Mouse (Mus musculus): ENCODE measurements at regions not wholly inside any gene's neighbourhood (a gene's known extent, or its start where the extent isn't known, plus 50 kb on each side); places are given as distances from the start of the nearest gene placed in this dataset.

DNA sequence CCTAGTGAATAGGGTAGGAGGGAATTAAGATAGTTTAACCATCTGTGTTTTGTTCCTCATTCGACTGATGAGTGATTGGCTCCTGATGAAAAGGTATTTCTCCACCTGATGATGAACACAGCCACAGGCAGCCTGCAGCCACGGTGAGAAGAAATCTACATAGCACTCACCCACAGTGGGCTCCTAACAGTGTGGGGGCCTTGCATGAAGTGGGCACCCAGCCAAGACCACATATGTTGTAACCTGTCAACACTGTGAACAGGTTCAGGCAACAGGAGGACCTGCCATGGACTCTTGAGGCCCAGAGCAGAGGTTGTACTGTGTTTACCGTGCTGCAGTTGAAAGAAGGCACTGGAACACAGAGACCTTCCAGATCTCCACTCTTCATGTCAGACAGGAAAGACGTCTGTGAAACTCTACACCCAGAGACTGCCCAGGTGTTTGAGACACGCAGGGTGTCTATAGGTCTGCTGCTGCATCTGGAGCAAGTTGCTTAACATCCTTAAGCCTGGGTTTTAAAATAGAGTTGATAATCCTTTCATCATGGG, 251.8 kb downstream of the Gm826 start:
- Histone ChIP-seq H3K4me1 (ENCODE audit: control insufficient read depth, insufficient read depth, low read length) (no peaks in the 10 kb centered on the region), H3K4me3 (ENCODE audit: insufficient read depth, low read length) (no peak overlapping the region), H3K27ac (ENCODE audit: insufficient read depth, low read length) (no peak overlapping the region)
- no peak for TF ChIP-seq CTCF (IDR thresholded peaks at IDR 0.05; ENCODE audit: borderline replicate concordance, insufficient read depth, low read length)
- no peak for TF ChIP-seq POLR2A (IDR thresholded peaks at IDR 0.05; ENCODE audit: low read depth, low read length)

GRCm38 (mm10) chr2:160075694-160076093, 258.3 kb downstream of the Gm826 start:
- Histone ChIP-seq H3K27ac (ENCODE audit: insufficient read depth, low read length) (peak overlapping the region; percentile 73), H3K4me3 (ENCODE audit: insufficient read depth, low read length) (no peak overlapping the region), H3K4me1 (ENCODE audit: control insufficient read depth, insufficient read depth, low read length) (peaks cover 3% of the 10 kb centered on the region; the same call in 1 of the 2 replicates)
- no peak for TF ChIP-seq CTCF (IDR thresholded peaks at IDR 0.05; ENCODE audit: borderline replicate concordance, insufficient read depth, low read length)
- no peak for TF ChIP-seq POLR2A (IDR thresholded peaks at IDR 0.05; ENCODE audit: low read depth, low read length)

DNA sequence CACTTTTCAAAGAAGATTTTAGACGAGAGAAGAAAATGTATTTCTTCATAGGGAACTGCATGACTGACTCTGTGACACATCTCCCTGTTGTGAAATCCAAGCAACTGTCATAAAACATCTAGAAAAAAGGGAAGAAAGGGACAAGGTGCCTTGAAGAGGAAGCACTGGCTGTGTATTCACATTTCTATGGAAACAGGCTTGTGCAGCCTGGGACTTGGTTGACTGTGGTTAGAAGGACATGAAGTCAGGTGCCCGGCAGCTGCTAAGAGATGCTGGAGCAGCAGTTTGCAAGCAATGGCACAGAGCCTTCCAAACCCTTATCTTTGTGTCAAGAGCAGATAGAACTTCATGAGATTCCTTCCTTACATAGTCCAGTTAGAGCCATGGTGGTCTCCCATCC, 263.5 kb downstream of the Gm826 start:
- Histone ChIP-seq H3K4me1 (ENCODE audit: control insufficient read depth, insufficient read depth, low read length) (no peaks in the 10 kb centered on the region; the same call in none of the 2 replicates), H3K27ac (ENCODE audit: insufficient read depth, low read length) (no peak overlapping the region), H3K4me3 (ENCODE audit: insufficient read depth, low read length) (no peak overlapping the region)
- TF ChIP-seq POLR2A (IDR thresholded peaks at IDR 0.05; ENCODE audit: low read depth, low read length) (no peak), CTCF (IDR thresholded peaks at IDR 0.05; ENCODE audit: borderline replicate concordance, insufficient read depth, low read length) (no peak)

DNA sequence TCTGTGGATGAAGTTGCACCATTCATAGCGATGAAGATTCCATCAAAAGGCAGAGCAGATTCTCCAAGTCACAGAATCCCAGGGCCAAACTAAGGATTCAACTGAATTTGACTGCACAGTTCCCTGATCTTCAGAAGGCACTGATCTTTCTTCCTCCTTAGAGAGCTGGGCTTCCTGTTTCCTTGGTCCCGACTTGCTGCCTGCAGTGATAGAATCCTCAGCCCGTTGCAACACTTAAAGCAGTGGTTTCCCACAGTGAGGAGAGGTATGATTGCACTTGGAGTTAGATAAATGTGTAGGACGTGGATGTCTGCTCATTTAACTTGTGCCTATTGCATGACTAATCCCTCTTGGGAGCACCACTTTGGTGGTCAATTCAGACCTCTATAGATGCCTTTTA, 265.2 kb downstream of the Gm826 start:
- Histone ChIP-seq H3K4me1 (ENCODE audit: control insufficient read depth, insufficient read depth, low read length) (no peaks in the 10 kb centered on the region; the same call in none of the 2 replicates), H3K4me3 (ENCODE audit: insufficient read depth, low read length) (no peak overlapping the region), H3K27ac (ENCODE audit: insufficient read depth, low read length) (no peak overlapping the region)
- no peak for TF ChIP-seq POLR2A (IDR thresholded peaks at IDR 0.05; ENCODE audit: low read depth, low read length)
- TF ChIP-seq CTCF (IDR thresholded peaks at IDR 0.05; ENCODE audit: borderline replicate concordance, insufficient read depth, low read length), result no peak

- H3K27ac ChIP-seq (ENCODE audit: insufficient read depth, low read length), result no peak overlapping the region
- no peak overlapping the region for H3K4me3 ChIP-seq (ENCODE audit: insufficient read depth, low read length)
- H3K4me1 ChIP-seq (ENCODE audit: control insufficient read depth, insufficient read depth, low read length), result no peaks in the 10 kb centered on the region; the same call in none of the 2 replicates
- no peak for TF ChIP-seq CTCF (IDR thresholded peaks at IDR 0.05; ENCODE audit: borderline replicate concordance, insufficient read depth, low read length)
- TF ChIP-seq POLR2A (IDR thresholded peaks at IDR 0.05; ENCODE audit: low read depth, low read length), result no peak
Observed at GRCm38 (mm10) chr2:160067904-160068303, 266.1 kb downstream of the Gm826 start.

DNA sequence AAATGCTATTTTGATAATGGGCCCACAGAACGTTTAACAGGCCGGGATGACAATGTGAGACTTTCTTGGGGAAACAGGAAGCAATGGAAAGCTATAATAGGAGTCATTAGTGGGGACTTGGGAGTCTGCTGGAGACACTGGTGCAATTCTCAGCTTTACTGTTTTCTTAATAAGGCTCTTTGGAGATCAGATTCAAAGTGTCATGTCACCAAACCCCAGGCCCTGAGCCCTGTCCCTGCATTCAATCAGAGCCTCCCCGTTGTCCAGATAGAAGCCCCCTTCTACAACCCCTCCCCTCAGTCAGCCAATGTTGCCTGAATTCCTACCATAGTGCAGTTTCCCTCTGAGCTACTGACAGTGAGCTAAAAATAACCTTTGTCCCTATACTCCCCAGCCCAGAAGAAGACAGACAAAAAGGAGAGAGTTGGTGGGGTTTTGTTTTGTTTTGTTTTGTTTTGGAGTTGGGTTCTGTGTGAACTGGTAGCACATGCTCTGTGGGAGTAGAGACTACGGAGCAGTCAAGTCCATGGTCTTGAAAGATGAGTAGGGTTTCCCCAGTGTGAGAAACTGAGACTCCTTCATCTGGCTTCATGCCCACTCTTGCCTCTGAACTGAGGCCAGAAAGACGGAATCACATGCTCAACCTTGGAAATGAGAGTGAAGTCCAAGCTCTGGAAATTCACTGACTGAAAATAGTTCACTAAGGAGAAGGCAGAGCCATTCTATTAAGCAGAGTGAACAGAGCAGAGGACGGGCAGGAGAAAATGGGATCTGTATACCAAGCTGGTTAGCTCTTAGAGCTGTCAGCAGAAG, 267.3 kb downstream of the Gm826 start:
- TF ChIP-seq CTCF (IDR thresholded peaks at IDR 0.05; ENCODE audit: borderline replicate concordance, insufficient read depth, low read length), result no peak
- TF ChIP-seq POLR2A (IDR thresholded peaks at IDR 0.05; ENCODE audit: low read depth, low read length), result no peak
- no peaks in the 10 kb centered on the region; the same call in none of the 2 replicates for H3K4me1 ChIP-seq (ENCODE audit: control insufficient read depth, insufficient read depth, low read length)
- H3K4me3 ChIP-seq (ENCODE audit: insufficient read depth, low read length), result no peak overlapping the region
- no peak overlapping the region for H3K27ac ChIP-seq (ENCODE audit: insufficient read depth, low read length)

DNA sequence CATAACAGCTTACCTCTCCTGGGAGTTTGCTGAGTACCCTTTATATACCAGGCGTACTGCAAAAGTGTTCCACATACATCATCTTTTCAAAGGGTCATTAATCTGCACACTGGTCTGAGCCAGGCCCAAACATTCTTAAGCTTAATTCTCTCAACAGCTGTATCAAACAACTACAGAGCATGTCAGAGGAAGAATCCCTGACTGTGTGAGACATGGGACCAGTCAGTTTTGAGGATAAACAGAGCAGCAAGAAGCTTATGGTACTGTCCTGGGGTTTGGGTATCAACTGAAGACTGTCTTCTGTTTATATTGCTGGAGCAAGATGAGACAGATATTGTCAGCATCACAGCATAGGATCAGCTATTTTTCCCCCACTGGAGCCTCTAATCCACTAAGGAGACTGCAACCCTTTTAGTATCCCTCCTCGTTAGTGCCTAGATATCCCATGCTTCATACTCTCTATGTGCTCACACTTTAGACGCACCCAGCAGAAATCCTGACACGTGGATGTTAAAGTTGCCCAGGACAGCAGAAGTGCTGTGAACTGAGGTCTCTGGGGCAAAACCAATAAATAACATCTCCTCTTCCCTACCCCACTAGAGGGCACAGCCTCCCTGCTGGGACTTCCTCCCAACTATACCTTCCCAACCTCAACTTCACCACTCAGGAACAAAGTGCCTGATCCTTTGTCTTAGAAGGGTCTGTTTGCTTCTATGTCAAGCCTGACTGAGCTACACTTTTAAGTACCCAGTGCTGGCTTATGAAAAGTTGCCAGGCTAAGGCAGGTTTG, 271.6 kb downstream of the Gm826 start:
- TF ChIP-seq POLR2A (IDR thresholded peaks at IDR 0.05; ENCODE audit: low read depth, low read length) (no peak), CTCF (IDR thresholded peaks at IDR 0.05; ENCODE audit: borderline replicate concordance, insufficient read depth, low read length) (no peak)
- Histone ChIP-seq H3K27ac (ENCODE audit: insufficient read depth, low read length) (no peak overlapping the region), H3K4me1 (ENCODE audit: control insufficient read depth, insufficient read depth, low read length) (no peaks in the 10 kb centered on the region; the same call in none of the 2 replicates), H3K4me3 (ENCODE audit: insufficient read depth, low read length) (no peak overlapping the region)

GRCm38 (mm10) chr2:160060091-160060490, 273.9 kb downstream of the Gm826 start:
- H3K4me3 ChIP-seq (ENCODE audit: insufficient read depth, low read length), result no peak overlapping the region
- H3K27ac ChIP-seq (ENCODE audit: insufficient read depth, low read length), result no peak overlapping the region
- TF ChIP-seq POLR2A (IDR thresholded peaks at IDR 0.05; ENCODE audit: low read depth, low read length), result no peak
- no peak for TF ChIP-seq CTCF (IDR thresholded peaks at IDR 0.05; ENCODE audit: borderline replicate concordance, insufficient read depth, low read length)
- H3K4me1 ChIP-seq (ENCODE audit: control insufficient read depth, insufficient read depth, low read length), result no peaks in the 10 kb centered on the region

GRCm38 (mm10) chr2:160057211-160057610, 276.8 kb downstream of the Gm826 start:
- Histone ChIP-seq H3K4me3 (ENCODE audit: insufficient read depth, low read length) (no peak overlapping the region), H3K4me1 (ENCODE audit: control insufficient read depth, insufficient read depth, low read length) (no peaks in the 10 kb centered on the region), H3K27ac (ENCODE audit: insufficient read depth, low read length) (no peak overlapping the region)
- TF ChIP-seq CTCF (IDR thresholded peaks at IDR 0.05; ENCODE audit: borderline replicate concordance, insufficient read depth, low read length) (no peak), POLR2A (IDR thresholded peaks at IDR 0.05; ENCODE audit: low read depth, low read length) (no peak)
